ENCODE assay signal across 8 mouse cellular contexts in the genomic region with DNA sequence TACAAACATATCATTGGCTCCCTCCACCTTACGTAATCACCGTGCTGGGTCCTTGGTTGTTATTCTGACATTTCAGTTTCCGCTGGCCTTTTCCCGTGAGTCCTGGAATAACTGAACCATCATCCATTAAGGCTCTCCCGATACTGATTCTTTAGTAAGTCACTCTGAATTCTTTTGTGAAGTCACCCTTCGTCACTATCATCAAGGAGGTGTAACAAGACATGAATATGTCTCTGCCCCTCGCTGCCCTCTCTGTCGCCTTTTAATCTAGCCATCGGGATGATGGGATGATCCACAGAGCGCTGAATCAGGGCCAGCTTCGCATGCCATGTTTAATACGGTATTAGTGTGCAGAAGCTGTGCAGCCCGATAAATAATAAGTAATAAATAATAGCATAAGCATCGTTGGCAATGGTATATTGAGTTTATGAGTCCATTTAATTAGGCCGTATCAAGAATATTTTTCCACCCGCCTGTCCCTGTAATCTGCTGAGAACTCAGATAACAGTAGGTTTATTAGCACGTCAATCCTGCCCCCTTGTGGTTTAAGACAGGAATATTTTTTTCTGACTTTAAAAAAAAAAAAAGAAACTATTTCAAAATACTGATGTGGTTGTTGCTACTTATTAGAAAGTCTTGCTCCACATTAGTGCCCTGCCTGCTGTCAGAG. TPM values are rescaled to one million over a fixed set of nuclear protein-coding genes. Genes with fewer than 3 reads are reported as not detected.
DNase-seq lines count a peak whose midpoint lies in the region; ATAC-seq and TF ChIP-seq lines count a peak whose summit lies in the region.

No protein-coding gene starts in this region.

- no peak overlapping the region for H3K27ac ChIP-seq in heart, postnatal 0 days (ENCODE audit: low read depth)
- H3K27ac ChIP-seq in stomach, embryonic 14.5 days (ENCODE audit: low read length), result no peak overlapping the region

- H3K4me2 ChIP-seq in heart, postnatal 0 days (ENCODE audit: low read depth, low read length), result peak overlapping the region; percentile 63
- peak overlapping the region; percentile 42 for H3K4me2 ChIP-seq in stomach, embryonic 14.5 days (replicated peaks; ENCODE audit: low read depth, low read length)

- H3K4me3 ChIP-seq in heart, postnatal 0 days (ENCODE audit: low read depth, low read length), result peak overlapping the region; percentile 27
- 0 out of 2 replicates have a peak overlapping the region, but pooled peaks have one; percentile 8 for H3K4me3 ChIP-seq in stomach, embryonic 14.5 days (ENCODE audit: low read depth, low read length)

- no peak overlapping the region for H3K9ac ChIP-seq in heart, postnatal 0 days (replicated peaks; ENCODE audit: low read depth, low read length)
- no peak overlapping the region for H3K9ac ChIP-seq in stomach, embryonic 14.5 days (replicated peaks; ENCODE audit: low read depth, low read length)

- no peaks in the 10 kb centered on the region; the same call in 1 of the 2 replicates for H3K4me1 ChIP-seq in heart, postnatal 0 days (ENCODE audit: control insufficient read depth, insufficient read depth)
- H3K4me1 ChIP-seq in stomach, embryonic 14.5 days (ENCODE audit: control insufficient read depth, insufficient read depth, low read length), result 0 out of 2 replicates have a peak, but pooled peaks cover 2% of the 10 kb centered on the region

- no peaks in the 10 kb centered on the region for H3K9me3 ChIP-seq in heart, postnatal 0 days (replicated peaks; ENCODE audit: control insufficient read depth, low read length)
- H3K9me3 ChIP-seq in stomach, embryonic 14.5 days (ENCODE audit: control insufficient read depth, low read depth, low read length), result no peaks in the 10 kb centered on the region

- TF ChIP-seq EP300 in heart, postnatal 0 days (IDR thresholded peaks at IDR 0.05; ENCODE audit: low read depth), result no peak

- peak; percentile 30 for DNase-seq in Muller cell, postnatal 12 days (ENCODE audit: inconsistent ontology term)
- DNase-seq in embryo, embryonic 9.5 days (ENCODE audit: extremely low spot score), result peak; percentile 48
- DNase-seq in heart, postnatal 0 days (ENCODE audit: low spot score), result peak; percentile 43
- peak; percentile 49 to 54 for DNase-seq in layer of hippocampus, postnatal 10 days (ENCODE audit: low spot score in 2 of 2)
- DNase-seq in spleen, adult 12 weeks (ENCODE audit: low spot score), result no peak

- 21% methylated on average over 17 of the region's 17 CpGs for WGBS in heart, postnatal 0 days
- WGBS in stomach, embryonic 14.5 days, result 33% methylated on average over 17 of the region's 17 CpGs

- H3K36me3 ChIP-seq in heart, postnatal 0 days (replicated peaks; ENCODE audit: control insufficient read depth, insufficient read depth, low read length), result no peaks in the 10 kb centered on the region
- no peaks in the 10 kb centered on the region for H3K36me3 ChIP-seq in stomach, embryonic 14.5 days (ENCODE audit: control insufficient read depth, insufficient read depth, low read length)

- H3K27me3 ChIP-seq in heart, postnatal 0 days (ENCODE audit: control insufficient read depth, insufficient read depth, low read length), result no peaks in the 10 kb centered on the region
- H3K27me3 ChIP-seq in stomach, embryonic 14.5 days (ENCODE audit: control insufficient read depth, insufficient read depth, low read length), result no peaks in the 10 kb centered on the region

- peak; percentile 57 for TF ChIP-seq CTCF in heart, postnatal 0 days (IDR thresholded peaks at IDR 0.05; ENCODE audit: low read depth)

- peak; percentile 44 for ATAC-seq in CD4-positive, CD25-positive, alpha-beta regulatory T cell, adult 4 months
- no peak for ATAC-seq in heart, postnatal 0 days (ENCODE audit: insufficient read depth, low read depth)
- ATAC-seq in megakaryocyte progenitor cell, adult 5-6 weeks (replicated peaks; ENCODE audit: poor library complexity), result peak; percentile 60
- no peak for ATAC-seq in stomach, embryonic 14.5 days (ENCODE audit: insufficient number of reproducible peaks, insufficient read depth, low FRiP score, low read depth)

RNA-seq across cellular contexts. Expression of a gene that starts 33.8 kb away (rescaled TPM):
- 10 to 100 TPM; 47.3 to 54.7 TPM for polyA plus RNA-seq in CD4-positive, CD25-positive, alpha-beta regulatory T cell, adult 4 months (2017; shearing (Covaris generic))
- total RNA-seq in heart, postnatal 0 days (2014; rRNA removed; ENCODE audit: low replicate concordance), result 47.3 and 93.0 TPM in 2 replicates
- 27.1 and 31.3 TPM in 2 replicates for polyA plus RNA-seq in heart, postnatal 0 days (2015; fragmentation: Nextera tagmentation; extraction: Ambion mirVana)
- total RNA-seq in layer of hippocampus, postnatal 10 days (2021), result 10 to 100 TPM; 51.5 to 57.3 TPM
- 68.6 and 74.8 TPM in 2 replicates for total RNA-seq in megakaryocyte progenitor cell, adult 5-6 weeks (2015)
- total RNA-seq in megakaryocyte progenitor cell, adult 5-6 weeks (2017), result 44.0 and 63.1 TPM in 2 replicates
- polyA plus RNA-seq in stomach, embryonic 14.5 days (2014; fragmentation: Nextera tagmentation; extraction: Ambion mirVana), result 50.2 and 54.1 TPM in 2 replicates

RNA-seq across cellular contexts. Expression of a gene that starts 47.5 kb away (rescaled TPM):
- 10 to 100 TPM; 26.0 to 26.2 TPM for polyA plus RNA-seq in CD4-positive, CD25-positive, alpha-beta regulatory T cell, adult 4 months (2017; shearing (Covaris generic))
- 0.53 and 4.7 TPM in 2 replicates for total RNA-seq in heart, postnatal 0 days (2014; rRNA removed; ENCODE audit: low replicate concordance)
- 2.0 and 2.1 TPM in 2 replicates for polyA plus RNA-seq in heart, postnatal 0 days (2015; fragmentation: Nextera tagmentation; extraction: Ambion mirVana)
- total RNA-seq in layer of hippocampus, postnatal 10 days (2021), result 1 to 10 TPM; 5.8 to 6.4 TPM
- total RNA-seq in megakaryocyte progenitor cell, adult 5-6 weeks (2015), result not detected in 2 replicates
- total RNA-seq in megakaryocyte progenitor cell, adult 5-6 weeks (2017), result 0.17 TPM in 1 of 2 replicates, not detected in the other
- 89.1 and 95.8 TPM in 2 replicates for polyA plus RNA-seq in stomach, embryonic 14.5 days (2014; fragmentation: Nextera tagmentation; extraction: Ambion mirVana)

Comparison
In these comparisons a context has a peak if more than half of its experiments do, and no peak if none do; other contexts are left out.
1. ATAC-seq: peak in CD4-positive, CD25-positive, alpha-beta regulatory T cell, adult 4 months (single experiment) and megakaryocyte progenitor cell, adult 5-6 weeks (single experiment); none in heart, postnatal 0 days (single experiment) and stomach, embryonic 14.5 days (single experiment).